Mouse (Mus musculus) liver, embryonic 14.5 days (tissue): ENCODE results near the gene Nr1d1. TPM values are rescaled to one million over a fixed set of nuclear protein-coding genes. Genes with fewer than 3 reads are reported as not detected.
A peak's percentile ranks its signal among the peaks of the same experiment; 100 is the strongest.

Experiments used
- ATAC-seq: fragments of 200-750 bp; cut with Nextera tagmentation; 2 replicates; pipeline ENCODE4 v1.8.0; 2017; ENCODE audit warnings: moderate number of reproducible peaks, mild to moderate bottlenecking, moderate library complexity; ENCODE audit not compliant: insufficient read depth
- DNase-seq, 3 experiments: peaks; one replicate each; pipeline ENCODE4 v3.0.0-alpha.2; 2012 to 2013; ENCODE audit warnings: low read depth in 3 of 3, low spot score in 3 of 3
- H3K27ac ChIP-seq: fragments of 300-500 bp; sonication (generic); 2 replicates; pipeline ENCODE4 v1.5.1; 2014; ENCODE audit warnings: moderate library complexity, mild to moderate bottlenecking, control low read depth, inconsistent platforms
- H3K27me3 ChIP-seq: fragments of 300-500 bp; sonication (generic); 2 replicates; pipeline ENCODE4 v1.6.1; 2014; ENCODE audit warnings: mild to moderate bottlenecking, low read length, moderate library complexity; ENCODE audit not compliant: control insufficient read depth, insufficient read depth
- H3K36me3 ChIP-seq: fragments of 300-500 bp; sonication (generic); replicated peaks from 2 replicates; pipeline ENCODE4 v1.6.1; 2014; ENCODE audit warnings: low read depth; ENCODE audit not compliant: control insufficient read depth, insufficient read depth
- H3K4me1 ChIP-seq, 2 experiments: fragments of 200-500 bp in 1 of 2; fragments of 300-500 bp in 1 of 2; sonication (generic) in 1 of 2; replicated peaks; 2 replicates each; pipeline ENCODE4 v1.6.1; 2012 to 2014; ENCODE audit warnings: antibody characterized with exemption in 1 of 2, inconsistent platforms in 1 of 2, low read length in 1 of 2; ENCODE audit not compliant: control insufficient read depth in 2 of 2, insufficient read depth in 2 of 2
- H3K4me2 ChIP-seq: fragments of 300-500 bp; sonication (generic); 2 replicates; pipeline ENCODE4 v1.6.1; 2014; ENCODE audit warnings: low read depth, mild to moderate bottlenecking, control low read depth, moderate library complexity
- H3K4me3 ChIP-seq, 2 experiments: fragments of 200-500 bp in 1 of 2; fragments of 300-500 bp in 1 of 2; sonication (generic) in 1 of 2; 2 replicates each; pipeline ENCODE4 v1.5.1; 2012 to 2014; ENCODE audit warnings: low read depth in 2 of 2, low read length in 2 of 2, mild to moderate bottlenecking in 2 of 2, control low read depth in 1 of 2, inconsistent platforms in 1 of 2, moderate library complexity in 1 of 2; ENCODE audit not compliant: insufficient read depth in 1 of 2
- H3K9ac ChIP-seq: fragments of 300-500 bp; sonication (generic); replicated peaks from 2 replicates; pipeline ENCODE4 v1.6.1; 2014; ENCODE audit warnings: mild to moderate bottlenecking, control low read depth, moderate library complexity
- H3K9me3 ChIP-seq: fragments of 300-500 bp; sonication (generic); 2 replicates; pipeline ENCODE4 v1.6.1; 2016; ENCODE audit warnings: low read length, mixed read lengths; ENCODE audit not compliant: control insufficient read depth
- CTCF ChIP-seq: IDR thresholded peaks from 2 replicates; pipeline ENCODE4 v1.5.1; 2016; ENCODE audit warnings: antibody characterized with exemption, low read depth, control low read depth
- EP300 ChIP-seq: IDR thresholded peaks from 2 replicates; pipeline ENCODE4 v1.6.1; 2016; ENCODE audit warnings: antibody characterized with exemption, low read depth
- WGBS: fragments of 180-500 bp; shearing (Covaris S2); extraction: QIAGEN DNeasy Blood & Tissue Kit; methylation state at CpG from one replicate; pipeline ENCODE4 v1.1.7; 2014; ENCODE audit not compliant: insufficient replicate concordance; 5-methylcytosine and 5-hydroxymethylcytosine counted together
- polyA plus RNA-seq, 2 experiments: library from polyadenylated mRNA; depleted of rRNA in 1 of 2; stranded (reverse) in 1 of 2; unstranded in 1 of 2; fragments of >200 nt; fragmentation: Nextera tagmentation in 1 of 2; extraction: Ambion mirVana in 1 of 2; gene quantifications; 2 replicates each; pipeline versions ENCODE4 v1.2.1 to v1.2.3; 2012 to 2014

Gene Nr1d1
- polyA plus RNA-seq, 2 experiments = 0.58 to 0.65 TPM

DNA sequence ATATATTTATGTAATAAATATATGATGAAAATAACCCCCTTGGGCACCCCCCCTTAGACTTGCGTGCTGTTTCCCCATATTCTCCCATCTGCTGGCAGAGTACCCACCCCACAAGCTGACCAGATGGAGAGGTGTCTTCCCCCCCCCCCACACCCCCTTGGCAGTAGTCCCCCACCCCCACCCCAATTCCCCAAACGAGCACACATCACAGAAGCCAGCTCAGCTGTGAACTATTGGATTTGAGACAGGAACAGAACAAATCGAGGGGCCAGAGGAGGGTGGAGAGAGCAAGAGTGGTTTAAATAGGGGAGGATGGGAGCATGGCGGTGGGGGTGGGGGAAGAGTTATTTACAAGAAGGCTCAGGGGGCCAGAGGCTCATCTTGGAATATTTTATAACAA is 7.4 kb downstream of the Nr1d1 start:
- Histone ChIP-seq H3K27ac (peak overlapping the region; percentile 81), H3K4me2 (peak overlapping the region; percentile 80), H3K9ac (peak overlapping the region; percentile 67), H3K4me1 (peaks cover 41 to 44% of the 10 kb centered on the region in 2 experiments), H3K9me3 (no peaks in the 10 kb centered on the region), H3K4me3 (peak overlapping the region; percentile 54 to 61; a peak in 3 of 4 replicates), H3K27me3 (no peaks in the 10 kb centered on the region), H3K36me3 (peaks cover 6% of the 10 kb centered on the region; the same call in 1 of the 2 replicates)
- TF ChIP-seq CTCF (no peak), EP300 (no peak)
- DNase-seq (no peak), ATAC-seq (no peak)
- WGBS = 8% methylated on average over 4 of the region's 4 CpGs

GRCm38 (mm10) chr11:98767276-98767675 is 7.9 kb downstream of the Nr1d1 start:
- Histone ChIP-seq H3K9ac (no peak overlapping the region; the same call in 1 of the 2 replicates), H3K27me3 (no peaks in the 10 kb centered on the region), H3K4me3 (peak overlapping the region in 1 of 2 experiments; percentile 54; a peak in 2 of 4 replicates), H3K4me2 (peak overlapping the region; percentile 80), H3K36me3 (peaks cover 6% of the 10 kb centered on the region; the same call in 1 of the 2 replicates), H3K9me3 (no peaks in the 10 kb centered on the region), H3K27ac (peak overlapping the region; percentile 17; the same call in 1 of the 2 replicates), H3K4me1 (peaks cover 37 to 40% of the 10 kb centered on the region in 2 experiments)
- no peak for TF ChIP-seq CTCF
- ATAC-seq (peak; percentile 64), DNase-seq (peak; percentile 59 to 70 (median 64))
- 10% methylated on average over 9 of the region's 9 CpGs for WGBS

DNA sequence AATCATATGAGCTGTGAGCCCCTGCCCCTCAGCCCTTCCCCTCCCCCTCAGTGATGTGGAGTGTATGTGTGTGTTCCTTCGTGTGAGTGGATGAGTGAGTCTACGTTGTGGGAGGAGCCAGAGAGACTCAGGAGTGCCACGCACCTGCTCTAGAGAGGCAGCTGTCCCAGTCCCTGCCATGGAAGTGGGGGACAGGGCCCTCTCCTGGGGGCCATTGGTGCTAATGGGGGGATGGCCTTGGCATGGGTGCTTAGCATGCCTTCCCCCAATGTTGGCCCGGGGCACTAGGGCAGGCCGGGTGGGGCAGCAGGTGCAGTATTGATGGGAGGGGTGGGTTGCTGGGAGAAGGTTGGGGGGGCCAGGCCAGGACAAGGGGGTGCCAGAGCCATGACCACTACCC is 8.3 kb downstream of the Nr1d1 start:
- Histone ChIP-seq H3K27ac (no peak overlapping the region), H3K4me3 (no peak overlapping the region), H3K9ac (no peak overlapping the region), H3K27me3 (no peaks in the 10 kb centered on the region), H3K36me3 (peaks cover 10% of the 10 kb centered on the region; the same call in 1 of the 2 replicates), H3K9me3 (no peaks in the 10 kb centered on the region), H3K4me1 (peaks cover 35% of the 10 kb centered on the region in 2 experiments), H3K4me2 (peak overlapping the region; percentile 80)
- 55% methylated on average over 5 of the region's 5 CpGs for WGBS
- no peak for TF ChIP-seq CTCF
- TF ChIP-seq EP300 = no peak
- ATAC-seq (no peak), DNase-seq (no peak)

DNA sequence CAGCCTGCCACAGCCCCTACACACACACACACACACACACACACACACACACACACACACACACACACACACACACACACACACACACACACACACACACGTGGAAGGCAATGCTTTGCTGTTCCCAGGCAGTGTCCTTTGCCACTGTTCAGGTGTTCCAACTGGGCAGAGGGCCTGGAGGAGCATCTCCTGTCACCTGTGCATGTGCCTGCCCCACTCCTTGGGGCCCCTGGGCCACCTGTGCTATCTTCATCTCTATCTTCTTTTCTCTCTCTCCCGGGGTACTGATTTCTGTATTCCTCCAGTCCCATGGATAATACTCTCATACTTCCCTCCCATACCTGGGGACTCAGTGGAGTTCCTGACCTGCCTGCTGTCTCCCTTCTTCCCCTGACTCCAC is 8.8 kb downstream of the Nr1d1 start:
- Histone ChIP-seq H3K4me3 (no peak overlapping the region), H3K9me3 (no peaks in the 10 kb centered on the region), H3K36me3 (peaks cover 12% of the 10 kb centered on the region; the same call in 1 of the 2 replicates), H3K27ac (no peak overlapping the region), H3K27me3 (no peaks in the 10 kb centered on the region), H3K4me1 (peaks cover 35% of the 10 kb centered on the region in 2 experiments), H3K9ac (no peak overlapping the region), H3K4me2 (no peak overlapping the region)
- DNase-seq (no peak), ATAC-seq (no peak)
- 19% methylated on average over 1 of the region's 2 CpGs for WGBS
- no peak for TF ChIP-seq CTCF
- no peak for TF ChIP-seq EP300

GRCm38 (mm10) chr11:98765421-98766309 is 9.5 kb downstream of the Nr1d1 start:
- TF ChIP-seq EP300 (no peak), CTCF (no peak)
- Histone ChIP-seq H3K9me3 (no peaks in the 10 kb centered on the region), H3K36me3 (peaks cover 13% of the 10 kb centered on the region; the same call in 1 of the 2 replicates), H3K4me3 (no peak overlapping the region), H3K4me2 (no peak overlapping the region), H3K4me1 (peaks cover 35% of the 10 kb centered on the region in 2 experiments), H3K27ac (no peak overlapping the region), H3K9ac (no peak overlapping the region), H3K27me3 (no peaks in the 10 kb centered on the region)
- ATAC-seq = no peak
- DNase-seq = no peak
- 37% methylated on average over 9 of the region's 9 CpGs for WGBS
